Mouse (Mus musculus) layer of hippocampus, adult 6 months (tissue): ENCODE measurements around the gene D430019H16Rik. TPM values are rescaled to one million over a fixed set of nuclear protein-coding genes. Genes with fewer than 3 reads are reported as not detected.

Experiments
- long read RNA-seq, 2 experiments: library from polyadenylated mRNA; unstranded; transcript quantifications; one replicate each; pipeline ENCODE4 v2.0.0; 2019 to 2020
- polyA plus RNA-seq: library from polyadenylated mRNA; unstranded; fragments of <200 nt; fragmentation: Nextera tagmentation; gene quantifications from 2 replicates; pipeline ENCODE4 v1.2.3, GENCODE M21; 2021

D430019H16Rik gene
- 11.7 and 13.1 TPM in 2 replicates for polyA plus RNA-seq
- long read RNA-seq, experiment 1, full-length matches to known transcripts, result 4 of 32 reads
- long read RNA-seq, experiment 1, partial matches to known transcripts, result 0 of 32 reads
- long read RNA-seq, experiment 1, other reads (novel, unspliced or antisense), result 28 of 32 reads
- long read RNA-seq, experiment 2, full-length matches to known transcripts, result 4 of 27 reads
- long read RNA-seq, experiment 2, partial matches to known transcripts, result 0 of 27 reads
- long read RNA-seq, experiment 2, other reads (novel, unspliced or antisense), result 23 of 27 reads

GRCm38 (mm10) chr12:105453670-105454257, at the start of gene D430019H16Rik:
TSS of gene D430019H16Rik (plus strand) at chr12:105453856.

Other genes with a start within 250 kb of the D430019H16Rik start
- gene Tcl1, start 231.1 kb upstream of the D430019H16Rik start, polyA plus RNA-seq, result not detected in 2 replicates
- 6.2 and 7.1 TPM in 2 replicates for gene Tunar, start 120.0 kb upstream of the D430019H16Rik start, polyA plus RNA-seq
- gene Bdkrb2, start 109.4 kb downstream of the D430019H16Rik start, polyA plus RNA-seq, result 0.05 and 0.11 TPM in 2 replicates
- gene Bdkrb1, start 149.2 kb downstream of the D430019H16Rik start, polyA plus RNA-seq, result 0.69 TPM in 1 of 2 replicates, not detected in the other
- gene Gskip, start 231.0 kb downstream of the D430019H16Rik start, polyA plus RNA-seq, result 54.3 and 59.2 TPM in 2 replicates
- 9.3 and 11.6 TPM in 2 replicates for gene Atg2b, start 231.4 kb downstream of the D430019H16Rik start, polyA plus RNA-seq